Mouse (Mus musculus) left cerebral cortex, postnatal 4 days (tissue): ENCODE data around the gene Aco1. TPM values are rescaled to one million over a fixed set of nuclear protein-coding genes. Genes with fewer than 3 reads are reported as not detected.

ENCODE experiments used
- DNase-seq: peaks from one replicate; pipeline ENCODE4 v3.0.0-alpha.2; 2022
- intact Hi-C: fragments of 180-260 bp; cut with DNase I; formaldehyde crosslinking; loops from one replicate; pipeline ENCODE4 v1.15.1; 2025
- total RNA-seq, 2 experiments: library from RNA; stranded (reverse); gene quantifications; 2 replicates each; pipeline ENCODE4 v1.2.3; 2021

Gene Aco1
- total RNA-seq, 2 experiments from 2014 or later, result 60.1 to 64.1 TPM

DNA sequence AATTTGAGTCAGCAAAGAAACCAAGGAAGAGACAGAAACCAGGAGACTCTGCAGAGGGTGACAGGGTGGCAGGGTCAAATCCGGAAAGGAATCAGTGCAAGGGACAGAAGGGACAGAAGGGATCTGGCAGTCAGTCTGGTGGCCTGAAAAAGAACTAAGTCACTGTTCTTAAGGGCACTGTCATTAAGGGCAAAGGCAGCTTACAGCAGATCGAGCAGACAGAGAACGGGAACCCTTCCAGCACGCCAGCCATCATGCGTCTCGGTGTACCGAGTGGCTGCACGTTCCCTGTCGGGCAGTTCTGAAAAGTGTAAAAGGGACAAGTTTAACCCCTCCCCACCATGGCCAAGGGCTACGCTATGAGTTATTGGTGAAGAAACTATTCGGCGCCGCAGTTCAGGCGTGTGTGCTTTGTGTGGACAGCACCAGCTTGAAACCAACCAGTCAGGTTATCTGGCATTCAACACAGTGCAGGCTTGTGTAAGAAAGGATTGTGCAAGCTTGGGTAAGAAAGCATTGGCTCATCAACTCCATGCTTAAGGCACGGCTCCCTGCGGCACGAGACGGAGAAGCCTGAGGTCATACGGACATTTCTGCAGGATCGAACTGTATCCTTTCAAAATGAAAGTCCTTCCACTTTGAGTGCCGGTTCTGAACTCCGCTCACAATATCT is 62.5 kb downstream of the Aco1 start:
- DNase-seq, result no peak
- intact Hi-C loops, result no loop called here

DNA sequence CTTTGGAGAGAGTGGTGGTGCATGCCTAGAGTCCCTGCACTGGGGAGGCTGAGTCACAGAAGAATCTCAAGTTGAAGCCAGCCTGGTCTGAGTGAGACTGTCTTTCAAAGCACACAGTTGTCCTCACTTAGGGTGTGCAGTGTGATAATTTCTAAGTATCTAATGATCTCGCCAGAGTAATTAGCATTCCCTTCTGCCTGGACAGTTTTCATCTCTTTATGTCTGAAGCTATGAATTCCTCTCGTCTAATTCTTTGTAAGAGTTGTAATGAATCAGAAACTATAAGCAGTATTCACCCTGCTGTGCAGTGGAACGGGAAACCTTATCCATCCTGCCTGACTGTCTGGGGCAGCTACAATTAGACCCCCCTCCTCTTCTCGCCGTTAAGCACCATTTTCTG is 64.8 kb downstream of the Aco1 start:
- DNase-seq, result no peak
- intact Hi-C loops, result no loop called here

DNA sequence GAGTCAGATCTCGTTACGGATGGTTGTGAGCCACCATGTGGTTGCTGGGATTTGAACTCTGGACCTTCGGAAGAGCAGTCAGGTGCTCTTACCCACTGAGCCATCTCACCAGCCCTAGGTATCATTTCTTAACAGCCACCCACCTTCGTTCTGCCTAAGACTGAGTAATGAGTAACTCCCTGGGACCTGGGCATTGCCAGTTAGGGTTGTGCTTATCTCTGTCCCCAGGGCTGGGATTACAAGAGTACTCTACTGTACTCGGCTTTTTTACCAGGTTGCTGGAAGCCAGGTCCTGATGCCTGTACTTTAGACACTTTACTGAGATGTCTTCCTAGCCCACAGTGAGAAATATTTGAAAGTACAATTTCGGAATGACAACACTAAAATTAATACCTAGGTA is 69.3 kb downstream of the Aco1 start:
- no peak for DNase-seq
- intact Hi-C loops, result no loop called here

DNA sequence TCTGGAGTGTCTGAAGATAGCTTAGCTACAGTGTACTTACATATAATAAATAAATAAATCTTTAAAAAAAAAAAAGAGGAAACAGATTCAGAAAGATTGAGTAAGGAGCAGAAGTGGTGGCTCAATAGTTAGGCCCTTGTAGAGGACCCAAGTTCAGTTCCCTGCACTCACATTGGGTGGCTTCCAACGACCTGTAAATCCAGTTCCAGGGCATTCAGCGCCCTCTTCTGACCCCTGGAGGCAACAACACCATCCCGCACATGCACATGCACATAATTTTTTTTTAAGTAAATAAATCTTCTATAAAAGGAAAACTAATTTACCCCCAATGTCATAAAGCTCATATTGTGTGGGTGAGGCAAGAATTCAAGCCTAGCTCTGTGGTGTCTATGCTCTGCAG is 75.0 kb downstream of the Aco1 start:
- intact Hi-C loops, result no loop called here
- no peak for DNase-seq

DNA sequence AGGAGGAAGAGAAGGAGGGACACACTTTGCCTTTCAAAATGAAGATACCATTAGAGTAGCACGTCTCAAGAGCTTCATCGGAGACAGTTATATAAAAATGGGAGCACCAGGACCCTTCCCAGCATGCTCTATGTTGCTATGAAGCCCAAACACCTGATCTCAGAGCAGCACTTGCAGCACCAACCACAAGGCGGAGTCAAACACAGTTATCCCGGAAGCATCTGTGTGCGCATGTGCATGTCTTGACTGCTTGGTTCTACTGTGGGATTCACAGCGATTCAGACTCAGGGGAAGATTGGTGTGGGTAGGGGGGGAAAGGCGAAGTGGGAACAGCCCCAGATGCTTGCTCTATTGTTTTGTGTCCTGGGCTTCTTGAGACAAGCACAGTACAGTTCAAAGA is 75.5 kb downstream of the Aco1 start:
- DNase-seq, result no peak

DNA sequence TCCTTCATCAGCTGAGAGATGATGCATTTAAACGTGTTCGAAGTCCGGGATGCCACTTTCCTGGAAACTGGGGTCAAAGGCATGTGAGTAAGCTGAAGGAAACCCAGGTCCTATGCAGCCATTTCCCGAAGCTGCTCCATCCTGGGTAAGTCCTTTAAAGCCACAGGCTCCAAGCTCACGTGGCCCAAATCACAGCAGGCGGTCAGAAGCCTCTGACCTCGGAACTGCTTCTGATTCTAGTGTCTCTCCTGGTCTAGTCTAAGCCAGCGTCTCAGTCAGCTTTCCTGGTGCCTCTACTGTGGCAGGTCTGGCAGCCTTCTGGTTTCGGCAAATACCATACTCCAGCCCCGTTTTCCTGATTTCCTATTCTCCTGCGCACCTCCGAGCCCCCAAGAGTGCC is 77.6 kb downstream of the Aco1 start:
- intact Hi-C loops, result no loop called here
- no peak for DNase-seq

More for the DNA sequence above, 75.5 kb downstream of the Aco1 start:
- intact Hi-C loops, result no loop called here

DNA sequence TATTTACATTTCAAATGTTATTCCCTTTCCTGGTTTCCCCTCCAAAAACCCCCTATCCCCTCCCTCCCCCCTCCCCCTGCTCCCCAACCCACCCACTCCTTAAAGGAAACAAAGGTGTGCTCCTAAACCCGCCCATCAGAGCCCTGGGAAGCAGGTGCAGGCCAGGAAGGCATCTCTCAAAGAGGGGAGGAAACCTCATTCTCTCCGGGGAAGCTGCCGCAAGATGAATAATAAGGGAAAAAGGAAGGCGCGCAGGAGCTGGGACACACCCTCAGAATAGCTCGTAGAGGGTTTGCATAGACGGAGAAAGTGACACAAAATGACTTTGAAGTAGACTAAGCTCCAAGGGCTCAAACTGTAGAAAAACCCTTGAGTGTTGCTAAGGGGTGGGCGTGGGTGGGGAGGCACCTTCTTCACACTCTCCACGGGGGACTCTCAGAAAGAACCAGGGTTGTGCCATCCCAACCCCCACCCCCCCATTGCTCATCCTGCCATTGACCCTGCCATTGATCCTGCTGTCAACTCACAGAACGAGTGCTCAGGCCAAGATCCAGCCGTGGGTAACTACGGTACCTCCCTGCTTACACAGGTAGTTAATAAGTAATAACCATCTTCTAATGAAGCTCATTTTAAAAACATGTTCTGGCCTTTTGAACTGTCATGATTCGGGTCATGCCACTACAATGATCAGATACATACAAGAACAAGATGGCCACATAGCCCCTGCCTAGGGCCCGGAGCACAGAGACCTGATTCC is 78.3 kb downstream of the Aco1 start:
- no peak for DNase-seq
- intact Hi-C loops, result no loop called here

DNA sequence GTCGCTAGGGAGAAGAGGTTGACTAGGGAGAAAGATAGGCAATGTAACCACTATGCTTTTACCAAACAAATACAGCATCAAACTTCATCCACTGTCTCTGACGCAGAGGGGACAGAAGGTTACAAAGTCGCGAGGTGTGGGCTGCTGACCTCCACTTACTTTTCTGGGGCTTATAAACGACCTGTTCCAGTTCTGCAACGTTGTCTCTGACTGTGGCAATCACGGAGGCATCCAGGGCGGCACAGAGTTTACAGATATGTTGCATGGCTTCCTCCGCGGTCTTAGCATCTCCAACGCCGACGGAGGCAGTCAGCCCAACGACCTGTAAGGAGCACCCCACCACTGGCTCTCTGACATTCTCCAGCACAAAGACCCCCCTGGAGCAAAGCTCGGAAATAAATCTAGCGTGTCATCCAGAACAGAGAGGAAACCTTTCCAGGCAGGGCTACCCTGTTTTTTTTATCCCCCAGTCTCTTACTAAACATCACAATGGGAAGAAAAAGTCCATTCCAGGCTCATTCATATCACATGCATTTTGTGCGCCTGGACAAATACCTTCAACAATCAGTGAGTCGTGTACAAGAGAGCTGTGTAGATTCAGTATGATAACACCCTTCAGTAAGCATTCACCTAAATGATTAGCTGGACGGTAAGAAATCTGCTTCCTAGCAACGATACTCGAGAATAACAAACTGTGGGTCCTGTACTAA is 79.2 kb downstream of the Aco1 start:
- no peak for DNase-seq
- intact Hi-C loops, result no loop called here

DNA sequence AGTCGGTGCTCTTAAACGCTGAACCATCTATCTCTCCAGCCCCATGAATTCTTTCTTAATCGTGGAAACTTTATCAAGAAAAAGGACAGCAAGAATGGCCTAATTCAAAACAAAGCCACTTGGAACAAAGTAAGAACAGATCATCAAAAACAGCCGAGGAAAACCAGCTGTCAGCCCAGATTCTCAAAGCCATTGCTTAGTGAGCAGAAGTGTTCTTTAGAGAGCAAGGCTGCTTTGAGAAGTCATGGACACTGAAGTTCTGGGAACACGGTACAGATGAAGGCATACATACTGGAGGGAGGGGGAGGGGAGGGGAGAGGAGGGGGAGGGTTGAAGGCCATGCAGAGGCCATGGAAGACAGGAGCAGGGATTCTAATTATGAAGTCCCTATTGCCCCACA is 83.2 kb downstream of the Aco1 start:
- intact Hi-C loops, result no loop called here
- DNase-seq, result no peak

DNA sequence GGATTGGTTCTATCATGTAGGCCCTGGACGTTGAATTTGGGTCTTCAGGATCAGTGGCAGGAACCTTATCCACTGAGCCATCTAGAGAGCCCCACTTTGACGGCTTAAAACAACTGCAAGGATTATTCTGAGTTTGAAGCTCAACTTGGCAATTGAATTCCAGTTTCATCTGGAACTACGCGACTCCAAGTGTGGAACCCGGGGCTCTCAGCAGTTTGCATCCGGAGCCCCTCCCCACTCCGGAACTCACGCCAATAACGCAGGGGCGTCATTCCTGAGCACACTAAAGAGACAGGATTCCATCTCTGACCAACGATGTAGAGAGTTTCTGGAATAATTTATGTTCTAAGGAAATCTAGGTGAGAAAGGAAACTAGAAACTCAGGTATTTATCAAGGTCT is 84.2 kb downstream of the Aco1 start:
- intact Hi-C loops, result no loop called here
- DNase-seq, result no peak

DNA sequence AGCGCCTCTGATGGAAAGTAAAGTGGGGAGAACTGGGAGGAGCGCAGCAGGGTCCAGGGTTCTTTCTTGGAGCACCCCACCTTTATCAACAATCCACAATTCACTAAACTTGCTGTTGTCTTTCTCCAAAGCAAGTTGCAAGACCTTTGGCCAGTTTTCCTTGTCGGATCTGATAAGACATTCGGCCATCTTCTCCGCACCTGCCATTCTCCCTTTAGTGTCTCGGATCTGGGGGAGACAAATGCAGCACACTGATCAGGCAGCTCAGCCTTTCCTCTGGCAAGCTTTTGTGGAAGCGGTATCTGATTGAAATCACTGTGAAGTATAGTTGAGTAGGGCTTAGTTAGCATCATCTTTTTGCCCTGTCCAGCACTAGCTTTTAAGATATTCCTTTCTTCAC is 85.0 kb downstream of the Aco1 start:
- intact Hi-C loops, result no loop called here
- DNase-seq, result no peak

DNA sequence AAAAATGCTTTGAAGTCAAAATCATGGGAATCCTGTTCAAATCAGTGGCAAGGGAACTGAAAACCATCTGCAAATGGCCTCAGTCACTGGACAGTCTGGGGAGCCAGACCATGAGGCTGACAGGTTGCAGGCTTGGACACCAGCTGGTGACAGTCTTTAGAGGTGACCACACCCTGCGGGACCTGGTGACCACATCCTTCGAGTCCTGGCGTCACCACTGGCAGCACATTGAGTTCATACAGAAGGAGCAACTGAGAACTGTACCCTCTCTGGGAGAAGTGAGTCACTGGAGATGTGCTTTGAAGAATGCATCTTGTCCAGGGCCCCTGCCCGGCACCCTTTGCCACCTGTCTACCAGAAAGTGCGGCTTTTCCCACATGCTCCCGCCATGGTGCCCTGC is 86.8 kb downstream of the Aco1 start:
- no peak for DNase-seq
- intact Hi-C loops, result no loop called here

DNA sequence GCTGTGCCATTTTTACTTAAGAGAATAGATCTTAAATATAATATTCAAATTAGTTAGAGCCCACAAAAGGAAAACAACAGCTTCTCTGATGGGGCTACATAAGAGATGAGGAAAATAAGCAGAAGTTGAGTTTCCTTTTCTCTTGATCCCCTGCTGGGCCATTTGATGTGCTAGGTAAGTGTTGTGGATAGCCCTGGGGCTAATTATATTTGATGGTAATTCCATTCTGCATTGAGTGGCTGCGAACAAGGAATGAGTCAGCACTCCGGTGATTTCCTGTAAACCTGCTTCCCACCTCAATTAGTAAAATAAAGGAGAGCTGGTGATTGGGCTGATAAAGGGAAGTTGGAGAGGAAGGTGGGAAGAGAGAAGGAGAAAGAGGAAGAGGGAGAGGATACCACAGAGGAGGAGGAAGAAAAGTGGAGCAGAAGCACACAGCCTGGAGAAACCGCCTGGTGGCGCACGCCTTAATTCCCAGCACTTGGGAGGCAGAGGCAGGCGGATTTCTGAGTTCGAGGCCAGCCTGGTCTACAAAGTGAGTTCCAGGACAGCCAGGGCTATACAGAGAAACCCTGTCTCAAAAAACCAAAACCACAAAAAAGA is 90.3 kb downstream of the Aco1 start:
- intact Hi-C loops, result no loop called here
- DNase-seq, result no peak

DNA sequence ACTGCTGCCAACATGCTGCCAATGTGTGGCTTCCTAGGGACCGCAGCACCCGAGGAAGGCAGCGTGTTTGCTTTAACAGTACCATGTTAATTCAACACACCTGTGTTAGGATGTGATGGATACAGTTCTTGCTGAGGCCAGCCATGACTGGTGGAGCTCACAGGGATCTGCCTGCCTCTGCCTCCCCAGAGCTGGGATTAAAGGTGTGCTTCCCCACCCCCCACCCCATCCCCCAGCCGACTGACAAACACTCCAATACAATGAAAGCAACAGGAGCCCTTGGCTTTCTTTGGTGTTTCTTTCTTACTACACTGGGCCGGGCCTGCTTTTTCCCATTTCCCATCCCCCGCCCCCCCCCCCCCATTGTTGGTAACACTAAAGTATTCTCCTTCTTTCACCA is 91.4 kb downstream of the Aco1 start:
- DNase-seq, result no peak
- intact Hi-C loops, result no loop called here

DNA sequence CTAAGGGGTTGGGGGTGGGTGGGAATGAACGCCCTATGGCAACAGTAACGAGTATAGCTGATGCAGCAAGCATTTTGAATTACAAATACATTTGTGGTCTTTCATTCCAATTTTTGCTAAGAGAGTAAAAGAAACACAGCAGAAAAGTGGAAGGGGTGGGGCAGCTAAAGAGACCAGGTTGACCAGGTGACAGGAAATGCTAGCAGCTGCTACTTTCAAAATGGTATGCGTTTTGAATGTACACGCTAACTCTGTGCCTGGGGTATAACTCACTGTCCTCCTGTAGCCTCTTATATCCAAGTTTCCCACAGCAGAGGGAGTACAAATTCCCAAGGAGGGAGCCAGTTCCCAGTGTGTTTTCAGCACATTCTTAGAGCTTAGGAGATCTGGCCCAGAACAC is 93.9 kb downstream of the Aco1 start:
- DNase-seq, result no peak
- intact Hi-C loops, result no loop called here

DNA sequence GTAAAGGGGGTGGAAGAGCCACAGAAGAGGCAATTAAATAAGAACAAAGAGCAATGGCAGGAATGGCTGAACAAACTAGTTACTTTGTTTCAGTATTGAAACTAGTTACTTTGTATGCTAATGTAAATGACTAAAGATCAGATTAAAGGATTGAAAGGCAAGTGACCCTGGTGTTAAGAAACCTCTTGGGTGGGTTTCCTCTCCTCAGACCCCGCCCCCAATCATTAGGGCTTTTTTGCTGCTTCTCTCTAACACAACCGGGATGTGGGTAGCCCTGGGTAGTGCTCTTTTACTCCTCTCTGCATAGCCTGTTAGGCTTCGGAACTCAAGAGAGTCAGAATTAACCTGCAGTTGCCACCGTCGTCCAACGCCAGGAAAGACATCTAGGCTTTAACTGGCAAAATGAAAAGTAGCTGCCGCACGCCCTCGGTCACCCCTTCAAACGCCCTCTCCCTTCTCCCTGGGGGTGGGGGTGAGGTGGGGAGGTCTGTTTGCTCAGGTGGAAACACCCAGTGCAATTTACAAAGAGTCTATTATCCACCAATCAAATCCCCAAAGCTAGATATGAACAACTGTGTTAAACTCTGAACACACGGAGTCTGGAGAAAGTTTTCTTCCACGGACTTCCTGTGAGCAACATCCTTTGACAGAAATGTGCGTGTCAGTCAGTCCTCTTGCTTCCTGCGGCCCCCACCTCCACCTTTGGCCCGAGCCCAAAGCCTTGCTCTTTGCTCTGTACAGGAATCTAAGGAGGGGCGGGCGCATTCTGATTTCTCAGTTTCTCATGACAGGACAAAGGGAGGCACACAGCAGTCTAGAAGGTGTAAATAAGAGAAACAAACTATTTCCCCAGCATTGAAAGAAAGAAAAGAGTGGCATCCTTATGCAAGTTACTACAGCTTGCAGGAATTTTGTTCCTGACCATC is 95.9 kb downstream of the Aco1 start:
- intact Hi-C loops, result no loop called here
- DNase-seq, result peak; percentile 14

DNA sequence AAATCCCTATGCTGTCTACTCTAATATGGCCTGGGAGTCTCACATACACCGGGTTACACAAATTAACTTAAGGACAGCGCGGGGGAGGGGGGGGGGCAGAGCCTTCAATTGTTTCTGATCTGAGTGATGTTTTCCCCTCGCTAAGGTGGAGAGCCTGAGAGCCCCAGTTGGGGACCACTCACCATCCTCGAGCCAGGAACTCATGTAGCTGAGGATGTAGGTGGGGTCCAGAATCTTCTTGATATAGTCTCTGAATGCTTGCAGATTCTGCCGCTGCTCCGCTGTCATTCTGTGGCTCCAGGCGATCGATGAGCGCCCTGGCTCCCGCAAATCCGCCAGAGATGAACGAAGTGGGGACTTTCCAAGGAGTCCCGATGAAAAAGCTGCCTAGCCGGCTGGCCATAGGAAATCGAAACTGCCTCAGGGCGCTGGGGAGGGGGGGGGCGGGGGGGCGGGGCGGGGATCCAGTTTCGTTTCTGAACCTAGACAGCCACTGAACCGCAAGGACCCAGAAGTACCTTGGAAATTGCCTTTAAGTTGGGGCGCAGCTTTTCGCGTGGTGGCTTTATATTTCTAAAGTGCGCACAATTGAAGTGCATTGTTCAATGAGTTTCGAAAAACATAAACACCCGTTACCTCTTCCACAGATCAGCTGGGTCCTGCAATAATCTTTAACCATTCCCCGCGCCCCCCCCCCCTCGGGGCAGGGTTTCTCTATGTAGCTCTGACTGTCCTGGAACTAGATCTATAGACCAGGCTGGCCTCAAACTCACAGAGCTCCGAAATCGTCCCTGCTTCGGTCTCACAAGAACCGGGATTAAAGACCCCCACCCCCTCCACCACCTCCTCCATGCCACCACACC is 96.8 kb downstream of the Aco1 start, which contains the start of gene Ddx58:
Gene Ddx58 (minus strand): TSS at position 420 of the 863 bp plus-strand sequence.
- DNase-seq, result peak; percentile 17
- intact Hi-C loops, result no loop called here

DNA sequence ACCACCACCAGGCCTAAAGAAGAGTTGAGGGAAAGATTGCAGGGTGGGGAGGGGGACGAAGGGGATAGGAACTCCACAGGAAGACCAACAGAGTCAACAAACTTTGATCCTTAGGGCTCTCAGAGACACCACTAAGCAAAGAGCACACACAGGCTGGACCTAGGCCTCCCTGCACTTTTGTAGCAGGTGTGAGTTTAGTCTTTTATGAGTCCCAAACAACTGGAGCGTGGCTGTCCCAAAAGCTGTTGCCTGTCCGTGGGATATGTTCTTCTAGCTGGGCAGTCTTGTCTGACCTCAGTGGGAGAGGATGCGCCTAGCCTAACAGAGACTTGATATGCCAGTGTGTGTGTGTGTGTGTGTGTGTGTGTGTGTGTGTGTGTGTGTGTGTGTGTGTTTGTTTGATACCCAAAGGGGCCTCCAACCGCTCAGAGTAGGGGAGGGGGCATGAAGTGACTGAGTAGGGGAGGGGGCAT is 97.4 kb downstream of the Aco1 start:
- intact Hi-C loops, result no loop called here

DNA sequence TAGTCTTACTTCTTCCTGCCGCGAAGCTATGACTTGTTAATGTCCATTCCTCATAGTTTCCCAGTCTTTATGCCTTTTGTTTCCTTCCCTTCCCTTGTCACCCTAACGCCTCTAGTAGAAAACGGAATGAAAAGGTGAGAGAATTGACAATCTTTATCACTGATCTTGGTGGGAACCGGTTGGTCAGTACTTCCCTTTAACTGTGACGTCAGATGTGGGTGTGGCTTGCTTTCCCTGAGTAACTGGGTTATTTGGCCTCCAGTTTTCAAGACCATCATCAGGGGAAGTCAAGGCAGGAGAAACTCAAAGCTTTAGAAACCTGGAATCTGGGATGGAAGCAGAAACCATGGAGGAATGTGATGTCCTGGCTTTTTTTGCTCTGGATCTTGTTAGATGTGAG is 99.0 kb downstream of the Aco1 start:
- intact Hi-C loops, result no loop called here
- no peak for DNase-seq

More for the DNA sequence above, 97.4 kb downstream of the Aco1 start:
- no peak for DNase-seq
